Mouse (Mus musculus): ENCODE data around the gene Homer1.

DNA sequence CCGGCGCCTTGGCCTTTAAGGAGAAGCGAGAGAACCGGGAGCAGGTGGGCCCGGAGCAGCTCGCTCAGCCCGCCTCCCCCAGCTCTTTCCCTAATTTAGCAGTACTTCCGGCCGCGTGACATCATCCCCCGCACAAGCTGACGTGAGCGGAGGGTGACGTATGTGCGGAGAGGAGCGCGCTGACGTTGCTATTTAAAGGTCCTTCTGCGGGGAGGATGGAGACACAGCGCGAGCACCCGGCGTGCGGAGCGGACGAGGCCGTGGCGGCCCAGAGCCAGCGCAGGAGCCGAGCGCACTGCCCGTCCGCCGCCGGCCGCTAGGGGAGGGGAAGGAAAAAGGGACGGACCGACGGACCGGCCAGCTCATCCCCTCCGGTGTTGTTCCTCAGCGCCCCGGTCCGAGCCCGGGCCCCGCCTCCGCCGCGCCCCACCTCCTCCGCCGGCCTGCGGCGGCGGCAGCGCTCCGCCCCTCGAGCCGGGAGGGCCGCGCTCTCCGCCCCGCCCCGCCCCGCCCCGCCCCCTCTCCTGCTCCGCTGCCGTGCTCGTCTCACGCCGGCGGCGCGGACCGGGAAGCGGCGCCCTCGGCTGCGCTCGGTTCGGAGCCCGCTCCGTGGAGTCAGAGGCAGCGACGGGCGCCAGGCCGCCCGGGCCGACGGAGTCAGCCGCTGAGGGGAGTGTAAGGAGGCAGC, 4.3 kb downstream of the Homer1 start:
- TF ChIP-seq POLR2A (IDR thresholded peaks at IDR 0.05; ENCODE audit: low read depth, low read length): peak; percentile 91
- TF ChIP-seq CTCF (IDR thresholded peaks at IDR 0.05; ENCODE audit: extremely low read depth, insufficient read depth, insufficient read length, insufficient replicate concordance): no peak
